Mouse (Mus musculus) liver, embryonic 16.5 days (tissue): ENCODE measurements around the gene Il18bp. TPM values are rescaled to one million over a fixed set of nuclear protein-coding genes. Genes with fewer than 3 reads are reported as not detected.

ENCODE experiments used
- ATAC-seq: fragments of 200-750 bp; cut with Nextera tagmentation; 2 replicates; pipeline ENCODE4 v1.8.0; 2017; ENCODE audit warnings: low read depth, mild to moderate bottlenecking, moderate number of reproducible peaks, moderate library complexity
- H3K27ac ChIP-seq: fragments of 300-500 bp; sonication (generic); 2 replicates; pipeline ENCODE4 v1.5.1; 2014; ENCODE audit warnings: mild to moderate bottlenecking, low read length
- H3K27me3 ChIP-seq: fragments of 300-500 bp; sonication (generic); 2 replicates; pipeline ENCODE4 v1.6.1; 2014; ENCODE audit warnings: low read depth, low read length, mixed read lengths; ENCODE audit not compliant: control insufficient read depth, insufficient read depth
- H3K36me3 ChIP-seq: fragments of 300-500 bp; sonication (generic); 2 replicates; pipeline ENCODE4 v1.6.1; 2014; ENCODE audit warnings: mild to moderate bottlenecking; ENCODE audit not compliant: control insufficient read depth, insufficient read depth
- H3K4me1 ChIP-seq: fragments of 300-500 bp; sonication (generic); 2 replicates; pipeline ENCODE4 v1.6.1; 2014; ENCODE audit warnings: low read depth, low read length, mixed read lengths; ENCODE audit not compliant: control insufficient read depth
- H3K4me2 ChIP-seq: fragments of 300-500 bp; sonication (generic); 2 replicates; pipeline ENCODE4 v1.6.1; 2014; ENCODE audit warnings: low read depth, low read length, mixed read lengths
- H3K4me3 ChIP-seq: fragments of 300-500 bp; sonication (generic); 2 replicates; pipeline ENCODE4 v1.5.1; 2014; ENCODE audit warnings: low read depth, mild to moderate bottlenecking, low read length
- H3K9ac ChIP-seq: fragments of 300-500 bp; sonication (generic); 2 replicates; pipeline ENCODE4 v1.6.1; 2014; ENCODE audit warnings: low read depth, low read length
- H3K9me3 ChIP-seq: fragments of 300-500 bp; sonication (generic); replicated peaks from 2 replicates; pipeline ENCODE4 v1.6.1; 2016; ENCODE audit warnings: low read length; ENCODE audit not compliant: control insufficient read depth
- WGBS: fragments of 180-500 bp; shearing (Covaris S2); extraction: QIAGEN DNeasy Blood & Tissue Kit; methylation state at CpG from one replicate; pipeline ENCODE4 v1.1.7; 2014; ENCODE audit not compliant: insufficient replicate concordance; 5-methylcytosine and 5-hydroxymethylcytosine counted together
- polyA plus RNA-seq: library from polyadenylated mRNA; unstranded; fragments of >200 nt; fragmentation: Nextera tagmentation; extraction: Ambion mirVana; gene quantifications from 2 replicates; pipeline ENCODE4 v1.2.1, GENCODE M21; 2015

Il18bp gene
- polyA plus RNA-seq, 1 experiment from 2014 or later: 32.8 TPM

GRCm38 (mm10) chr7:102016936-102017335 is 1.6 kb downstream of the Il18bp start:
- no peak overlapping the region for H3K4me2 ChIP-seq
- H3K4me3 ChIP-seq: no peak overlapping the region

DNA sequence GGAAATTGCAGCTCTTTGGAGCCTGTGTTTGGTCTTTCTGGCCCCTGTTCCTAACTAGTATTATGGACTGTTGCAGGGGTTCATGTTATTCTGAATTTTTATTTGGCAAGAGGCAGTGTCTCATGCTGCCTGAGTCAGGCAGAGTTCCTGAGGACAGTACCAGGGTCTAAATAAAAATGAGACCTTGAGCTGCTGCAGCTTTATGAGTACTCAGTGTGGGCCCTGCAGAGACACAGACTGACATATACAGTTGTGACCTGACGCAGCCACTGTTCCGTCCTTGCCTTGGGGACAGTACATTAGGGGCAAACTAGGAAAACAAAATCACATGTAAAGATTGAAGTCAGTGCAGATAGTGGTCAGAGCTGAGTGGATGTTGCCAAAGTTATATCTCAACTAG is 3.5 kb downstream of the Il18bp start:
- WGBS: 90% methylated on average over 2 of the region's 2 CpGs
- H3K36me3 ChIP-seq: peaks cover 67% of the 10 kb centered on the region
- no peak for ATAC-seq

More at GRCm38 (mm10) chr7:102016936-102017335, 1.6 kb downstream of the Il18bp start:
- Histone ChIP-seq H3K27ac (0 out of 2 replicates have a peak overlapping the region, but pooled peaks have one; percentile 19), H3K36me3 (peaks cover 51% of the 10 kb centered on the region), H3K27me3 (no peaks in the 10 kb centered on the region), H3K9me3 (no peaks in the 10 kb centered on the region), H3K4me1 (no peaks in the 10 kb centered on the region), H3K9ac (no peak overlapping the region)
- WGBS: 69% methylated on average over 4 of the region's 4 CpGs
- no peak for ATAC-seq

GRCm38 (mm10) chr7:102013416-102013815 is 5.1 kb downstream of the Il18bp start:
- Histone ChIP-seq H3K27ac (no peak overlapping the region), H3K4me2 (no peak overlapping the region), H3K9me3 (no peaks in the 10 kb centered on the region), H3K4me3 (no peak overlapping the region), H3K9ac (no peak overlapping the region), H3K36me3 (peaks cover 83% of the 10 kb centered on the region), H3K27me3 (no peaks in the 10 kb centered on the region), H3K4me1 (no peaks in the 10 kb centered on the region; the same call in 1 of the 2 replicates)
- WGBS: 85% methylated on average over 8 of the region's 8 CpGs
- no peak for ATAC-seq

More for the DNA sequence above, 3.5 kb downstream of the Il18bp start:
- Histone ChIP-seq H3K4me1 (no peaks in the 10 kb centered on the region; the same call in 1 of the 2 replicates), H3K27ac (no peak overlapping the region), H3K27me3 (no peaks in the 10 kb centered on the region), H3K9me3 (no peaks in the 10 kb centered on the region), H3K9ac (no peak overlapping the region), H3K4me2 (no peak overlapping the region), H3K4me3 (no peak overlapping the region)

DNA sequence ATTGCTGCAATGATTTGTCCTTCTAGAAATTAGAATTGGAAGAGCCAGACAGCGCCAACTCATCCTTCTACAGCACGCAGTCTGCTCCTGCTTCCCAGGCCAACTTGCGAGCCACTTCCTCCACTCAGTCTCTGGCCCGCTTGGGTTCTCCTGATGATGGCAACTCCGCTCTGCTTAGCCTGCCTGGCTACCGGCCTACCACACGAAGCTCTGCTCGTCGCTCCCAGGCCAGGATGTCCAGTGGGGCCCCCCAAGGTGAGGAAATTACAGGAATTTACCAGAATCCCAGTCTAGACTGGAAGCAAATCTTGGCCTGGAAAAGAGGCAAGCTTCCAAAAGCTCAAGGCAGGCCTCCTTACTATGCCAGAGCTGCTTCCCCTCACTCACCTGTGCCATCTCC is 6.6 kb downstream of the Il18bp start:
- WGBS: 93% methylated on average over 9 of the region's 9 CpGs
- ATAC-seq: no peak
- Histone ChIP-seq H3K4me2 (no peak overlapping the region), H3K27ac (no peak overlapping the region), H3K27me3 (no peaks in the 10 kb centered on the region), H3K36me3 (peaks cover 86% of the 10 kb centered on the region), H3K9me3 (no peaks in the 10 kb centered on the region), H3K4me1 (peaks cover under 1% of the 10 kb centered on the region), H3K4me3 (no peak overlapping the region), H3K9ac (no peak overlapping the region)

DNA sequence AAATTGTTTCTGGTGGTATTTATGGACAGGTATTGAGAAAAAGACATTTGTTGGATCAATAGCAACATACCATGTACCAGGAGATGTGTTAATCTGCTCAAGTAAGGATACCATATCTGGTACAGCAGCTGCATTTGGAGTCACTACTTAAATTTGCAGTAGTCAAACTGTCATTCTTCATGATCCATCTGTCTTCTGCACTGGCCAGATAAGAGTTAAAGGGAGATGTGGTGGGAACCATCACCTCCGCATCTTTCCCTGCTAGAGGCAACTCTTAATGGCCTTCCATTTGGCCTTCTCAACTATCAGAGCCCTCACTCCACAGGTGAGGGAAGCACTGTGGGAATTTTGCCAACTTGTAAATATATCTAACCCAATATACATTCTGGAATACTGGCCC is 12.0 kb downstream of the Il18bp start:
- peaks cover 26% of the 10 kb centered on the region for H3K4me1 ChIP-seq
- ATAC-seq: peak; percentile 86

GRCm38 (mm10) chr7:102000921-102001630 is 17.4 kb downstream of the Il18bp start:
- H3K27me3 ChIP-seq: no peaks in the 10 kb centered on the region
- ATAC-seq: no peak
- no peaks in the 10 kb centered on the region for H3K9me3 ChIP-seq
- H3K9ac ChIP-seq: no peak overlapping the region
- no peak overlapping the region for H3K27ac ChIP-seq
- H3K36me3 ChIP-seq: peaks cover 73% of the 10 kb centered on the region
- peaks cover 17% of the 10 kb centered on the region for H3K4me1 ChIP-seq
- WGBS: 93% methylated on average over 26 of the region's 26 CpGs
- no peak overlapping the region for H3K4me3 ChIP-seq
- no peak overlapping the region for H3K4me2 ChIP-seq

More for the DNA sequence above, 12.0 kb downstream of the Il18bp start:
- no peaks in the 10 kb centered on the region for H3K9me3 ChIP-seq
- peaks cover 59% of the 10 kb centered on the region for H3K36me3 ChIP-seq
- 35% methylated on average over 1 of the region's 1 CpGs for WGBS
- H3K4me3 ChIP-seq: no peak overlapping the region
- H3K27me3 ChIP-seq: no peaks in the 10 kb centered on the region
- H3K9ac ChIP-seq: no peak overlapping the region
- H3K4me2 ChIP-seq: peak overlapping the region; percentile 27
- peak overlapping the region; percentile 33; the same call in 1 of the 2 replicates for H3K27ac ChIP-seq

DNA sequence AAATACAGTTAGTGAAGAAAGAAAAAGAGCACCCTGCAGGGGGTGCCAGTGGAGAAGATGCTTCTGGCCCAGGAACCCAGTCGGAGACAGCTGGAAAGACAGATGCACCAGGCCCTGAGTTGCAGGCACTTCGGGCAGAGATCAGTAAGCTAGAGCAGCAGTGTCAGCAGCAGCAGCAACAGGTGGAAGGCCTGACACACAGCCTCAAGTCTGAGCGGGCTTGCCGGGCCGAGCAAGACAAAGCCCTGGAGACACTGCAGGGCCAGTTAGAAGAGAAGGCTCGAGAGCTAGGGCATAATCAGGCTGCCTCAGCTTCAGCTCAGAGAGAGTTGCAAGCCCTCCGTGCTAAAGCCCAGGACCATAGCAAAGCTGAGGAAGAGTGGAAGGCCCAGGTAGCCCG is 18.2 kb downstream of the Il18bp start:
- Histone ChIP-seq H3K27me3 (no peaks in the 10 kb centered on the region), H3K27ac (no peak overlapping the region), H3K4me2 (no peak overlapping the region), H3K4me3 (no peak overlapping the region), H3K36me3 (peaks cover 80% of the 10 kb centered on the region), H3K9ac (no peak overlapping the region), H3K9me3 (no peaks in the 10 kb centered on the region), H3K4me1 (peaks cover 10% of the 10 kb centered on the region)
- no peak for ATAC-seq
- 94% methylated on average over 8 of the region's 8 CpGs for WGBS

GRCm38 (mm10) chr7:101999461-102000151 is 18.9 kb downstream of the Il18bp start:
- H3K36me3 ChIP-seq: peaks cover 81% of the 10 kb centered on the region

More at GRCm38 (mm10) chr7:101999461-102000151, 18.9 kb downstream of the Il18bp start:
- no peak overlapping the region for H3K4me2 ChIP-seq
- H3K27ac ChIP-seq: no peak overlapping the region
- H3K9me3 ChIP-seq: no peaks in the 10 kb centered on the region
- H3K9ac ChIP-seq: no peak overlapping the region
- no peak for ATAC-seq
- no peak overlapping the region for H3K4me3 ChIP-seq
- no peaks in the 10 kb centered on the region for H3K27me3 ChIP-seq
- H3K4me1 ChIP-seq: peaks cover 8% of the 10 kb centered on the region
- WGBS: 96% methylated on average over 15 of the region's 15 CpGs
